Mouse (Mus musculus) lung, embryonic 14.5 days (tissue): ENCODE data around the gene Slc9a1. TPM values are rescaled to one million over a fixed set of nuclear protein-coding genes. Genes with fewer than 3 reads are reported as not detected.

Experiments
- ATAC-seq: fragments of 200-750 bp; cut with Nextera tagmentation; 2 replicates; pipeline ENCODE4 v1.8.0; 2017; ENCODE audit warnings: mild to moderate bottlenecking, moderate TSS enrichment, moderate library complexity; ENCODE audit not compliant: insufficient read depth
- DNase-seq: peaks from one replicate; pipeline ENCODE4 v3.0.0-alpha.2; 2015
- H3K27ac ChIP-seq: fragments of 300-500 bp; sonication (generic); 2 replicates; pipeline ENCODE4 v1.5.1; 2014; ENCODE audit warnings: low read depth, mild to moderate bottlenecking, moderate library complexity
- H3K27me3 ChIP-seq: fragments of 300-500 bp; sonication (generic); 2 replicates; pipeline ENCODE4 v1.6.1; 2014; ENCODE audit warnings: low read length, control low read depth; ENCODE audit not compliant: insufficient read depth
- H3K36me3 ChIP-seq: fragments of 300-500 bp; sonication (generic); 2 replicates; pipeline ENCODE4 v1.6.1; 2014; ENCODE audit warnings: control low read depth; ENCODE audit not compliant: insufficient read depth
- H3K4me1 ChIP-seq: fragments of 300-500 bp; sonication (generic); 2 replicates; pipeline ENCODE4 v1.6.1; 2014; ENCODE audit warnings: antibody characterized with exemption, control low read depth; ENCODE audit not compliant: insufficient read depth
- H3K4me2 ChIP-seq: fragments of 300-500 bp; sonication (generic); 2 replicates; pipeline ENCODE4 v1.6.1; 2014; ENCODE audit warnings: mild to moderate bottlenecking
- H3K4me3 ChIP-seq: fragments of 300-500 bp; sonication (generic); 2 replicates; pipeline ENCODE4 v1.5.1; 2014; ENCODE audit warnings: low read depth, low read length
- H3K9ac ChIP-seq: fragments of 300-500 bp; sonication (generic); 2 replicates; pipeline ENCODE4 v1.6.1; 2014
- H3K9me3 ChIP-seq: fragments of 300-500 bp; sonication (generic); 2 replicates; pipeline ENCODE4 v1.6.1; 2016; ENCODE audit warnings: low read depth, low read length, control low read depth
- CTCF ChIP-seq: IDR thresholded peaks from 2 replicates; pipeline ENCODE4 v1.5.1; 2016; ENCODE audit warnings: antibody characterized with exemption, low read depth
- WGBS: fragments of 180-500 bp; shearing (Covaris S2); extraction: QIAGEN DNeasy Blood & Tissue Kit; methylation state at CpG from one replicate; pipeline ENCODE4 v1.1.7; 2014; 5-methylcytosine and 5-hydroxymethylcytosine counted together
- polyA plus RNA-seq: library from polyadenylated mRNA; unstranded; fragments of >200 nt; fragmentation: Nextera tagmentation; extraction: Ambion mirVana; gene quantifications from 2 replicates; pipeline ENCODE4 v1.2.1, GENCODE M21; 2014

Slc9a1 gene
- polyA plus RNA-seq, 1 experiment from 2014 or later, result 8.7 TPM

DNA sequence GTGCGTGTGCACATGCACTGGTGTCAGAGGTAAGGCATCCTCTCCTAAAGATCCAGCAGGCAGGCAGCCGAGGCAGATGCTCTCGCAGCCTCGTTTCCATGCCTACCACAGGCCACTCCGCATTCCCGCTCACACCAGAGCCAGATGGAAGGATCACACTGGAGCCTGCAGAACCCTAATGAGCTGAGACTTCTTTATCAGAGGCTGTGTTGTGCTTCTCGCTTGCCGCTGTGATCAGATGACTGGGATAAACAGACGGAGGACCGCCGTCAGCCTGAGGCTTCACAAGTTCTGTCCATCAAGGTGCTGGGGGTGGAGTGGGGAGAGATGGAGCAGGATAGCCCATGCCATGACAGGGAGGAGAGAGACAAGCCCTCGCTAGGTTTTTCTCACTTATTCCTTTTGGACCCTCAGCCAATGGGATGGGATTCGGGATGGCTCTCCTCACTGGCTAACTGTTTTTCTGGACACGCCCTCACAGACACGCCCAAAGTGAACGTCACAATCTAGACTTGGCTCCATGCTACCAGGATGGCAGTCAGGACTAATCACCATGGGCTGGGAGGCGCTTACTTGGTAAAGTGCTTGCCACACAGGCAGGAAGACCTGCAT is 63.2 kb downstream of the Slc9a1 start:
- Histone ChIP-seq H3K36me3 (no peaks in the 10 kb centered on the region), H3K9ac (no peak overlapping the region), H3K4me1 (no peaks in the 10 kb centered on the region), H3K27me3 (no peaks in the 10 kb centered on the region), H3K27ac (no peak overlapping the region), H3K9me3 (no peaks in the 10 kb centered on the region), H3K4me2 (peak overlapping the region; percentile 26), H3K4me3 (no peak overlapping the region)
- DNase-seq (peak; percentile 62), ATAC-seq (peak; percentile 41; the same call in 1 of the 2 replicates)
- 14% methylated on average over 17 of the region's 17 CpGs for whole genome bisulfite sequencing
- no peak for TF ChIP-seq CTCF

GRCm38 (mm10) chr4:133435921-133436320 is 66.4 kb downstream of the Slc9a1 start:
- Histone ChIP-seq H3K27ac (no peak overlapping the region), H3K9ac (no peak overlapping the region), H3K4me2 (no peak overlapping the region), H3K36me3 (no peaks in the 10 kb centered on the region), H3K27me3 (no peaks in the 10 kb centered on the region), H3K4me1 (0 out of 2 replicates have a peak, but pooled peaks cover 3% of the 10 kb centered on the region), H3K9me3 (no peaks in the 10 kb centered on the region), H3K4me3 (no peak overlapping the region)
- DNase-seq (no peak), ATAC-seq (no peak)
- WGBS, result 81% methylated on average over 11 of the region's 11 CpGs
- TF ChIP-seq CTCF, result no peak

GRCm38 (mm10) chr4:133439460-133440376 is 70.2 kb downstream of the Slc9a1 start:
- peak overlapping the region; percentile 46; the same call in 1 of the 2 replicates for H3K27ac ChIP-seq
- no peak for TF ChIP-seq CTCF
- H3K36me3 ChIP-seq, result no peaks in the 10 kb centered on the region
- 6% methylated on average over 17 of the region's 17 CpGs for WGBS
- no peaks in the 10 kb centered on the region for H3K9me3 ChIP-seq
- DNase-seq, result peak; percentile 68
- peak overlapping the region; percentile 9; the same call in 1 of the 2 replicates for H3K9ac ChIP-seq
- peak; percentile 79; the same call in 1 of the 2 replicates for ATAC-seq
- H3K27me3 ChIP-seq, result no peaks in the 10 kb centered on the region
- H3K4me1 ChIP-seq, result 0 out of 2 replicates have a peak, but pooled peaks cover 3% of the 10 kb centered on the region
- peak overlapping the region; percentile 2; the same call in 1 of the 2 replicates for H3K4me3 ChIP-seq
- H3K4me2 ChIP-seq, result peak overlapping the region; percentile 52

DNA sequence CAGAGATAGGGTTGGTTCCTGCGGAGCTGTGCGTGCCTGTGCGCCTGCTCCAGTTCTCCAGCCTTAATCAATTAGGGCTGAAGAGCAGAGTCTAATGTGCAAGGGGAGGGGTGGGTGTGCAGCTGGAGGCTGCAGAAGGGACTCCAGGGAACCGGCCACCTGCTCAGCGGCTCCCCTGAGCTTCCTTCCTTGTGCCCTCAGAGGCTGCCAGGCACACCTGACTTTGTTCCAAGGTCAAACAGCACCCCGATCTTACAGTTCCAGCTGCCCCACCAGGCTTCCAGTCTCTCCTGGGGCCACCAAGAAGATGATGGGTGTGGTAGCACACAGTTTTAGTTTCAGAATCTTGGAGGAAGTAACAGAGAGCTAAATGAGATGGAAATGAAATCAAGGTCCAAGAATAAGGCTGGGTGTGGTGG is 70.9 kb downstream of the Slc9a1 start:
- Histone ChIP-seq H3K4me2 (peak overlapping the region; percentile 52), H3K27ac (no peak overlapping the region), H3K4me1 (0 out of 2 replicates have a peak, but pooled peaks cover 3% of the 10 kb centered on the region), H3K27me3 (no peaks in the 10 kb centered on the region), H3K9me3 (no peaks in the 10 kb centered on the region), H3K36me3 (no peaks in the 10 kb centered on the region), H3K4me3 (peak overlapping the region; percentile 2; the same call in 1 of the 2 replicates), H3K9ac (no peak overlapping the region)
- no peak for ATAC-seq
- 7% methylated on average over 6 of the region's 6 CpGs for WGBS
- TF ChIP-seq CTCF, result no peak
- DNase-seq, result no peak

GRCm38 (mm10) chr4:133442194-133442593 is 72.7 kb downstream of the Slc9a1 start:
- Histone ChIP-seq H3K9me3 (no peaks in the 10 kb centered on the region), H3K27me3 (no peaks in the 10 kb centered on the region), H3K9ac (no peak overlapping the region), H3K36me3 (no peaks in the 10 kb centered on the region), H3K27ac (no peak overlapping the region), H3K4me2 (no peak overlapping the region), H3K4me3 (no peak overlapping the region), H3K4me1 (0 out of 2 replicates have a peak, but pooled peaks cover 3% of the 10 kb centered on the region)
- no peak for TF ChIP-seq CTCF
- DNase-seq, result no peak
- ATAC-seq, result no peak
- 55% methylated on average over 3 of the region's 3 CpGs for WGBS

GRCm38 (mm10) chr4:133443085-133443484 is 73.6 kb downstream of the Slc9a1 start:
- H3K36me3 ChIP-seq, result no peaks in the 10 kb centered on the region
- H3K4me3 ChIP-seq, result no peak overlapping the region
- H3K4me2 ChIP-seq, result no peak overlapping the region
- H3K4me1 ChIP-seq, result 0 out of 2 replicates have a peak, but pooled peaks cover 3% of the 10 kb centered on the region
- ATAC-seq (no peak; the same call in 1 of the 2 replicates), DNase-seq (no peak)
- H3K9me3 ChIP-seq, result no peaks in the 10 kb centered on the region
- WGBS, result 57% methylated on average over 5 of the region's 5 CpGs
- no peak overlapping the region for H3K9ac ChIP-seq
- no peaks in the 10 kb centered on the region for H3K27me3 ChIP-seq
- peak overlapping the region; percentile 63; the same call in 1 of the 2 replicates for H3K27ac ChIP-seq
- no peak for TF ChIP-seq CTCF

- WGBS, result 82% methylated on average over 5 of the region's 5 CpGs
Observed at GRCm38 (mm10) chr4:133445727-133446126, 76.2 kb downstream of the Slc9a1 start.

More at GRCm38 (mm10) chr4:133445727-133446126, 76.2 kb downstream of the Slc9a1 start:
- no peak overlapping the region for H3K27ac ChIP-seq
- TF ChIP-seq CTCF, result no peak
- no peaks in the 10 kb centered on the region for H3K4me1 ChIP-seq
- H3K9ac ChIP-seq, result no peak overlapping the region
- no peaks in the 10 kb centered on the region for H3K36me3 ChIP-seq
- no peaks in the 10 kb centered on the region for H3K27me3 ChIP-seq
- no peak overlapping the region for H3K4me3 ChIP-seq
- H3K4me2 ChIP-seq, result no peak overlapping the region
- DNase-seq (no peak), ATAC-seq (no peak)
- no peaks in the 10 kb centered on the region for H3K9me3 ChIP-seq
